Mouse (Mus musculus) testis, postnatal 10 days (tissue): ENCODE measurements around the gene March10.
A peak's percentile ranks its signal among the peaks of the same experiment; 100 is the strongest.

Experiments
- DNase-seq: peaks from one replicate; pipeline ENCODE4 v3.0.0; 2021; ENCODE audit warnings: low spot score

March10 gene

GRCm38 (mm10) chr11:105312972-105313632, 143.4 kb downstream of the March10 start:
- peak; percentile 57 for DNase-seq

GRCm38 (mm10) chr11:105312311-105312942, 144.1 kb downstream of the March10 start:
- DNase-seq = no peak

- DNase-seq = peak; percentile 45
Measured at GRCm38 (mm10) chr11:105311291-105311975, 145.1 kb downstream of the March10 start.
